Mouse (Mus musculus) heart, embryonic 15.5 days (tissue): Measurements from ENCODE around the gene Mmachc. TPM values are rescaled to one million over a fixed set of nuclear protein-coding genes. Genes with fewer than 3 reads are reported as not detected.
A peak's percentile ranks its signal among the peaks of the same experiment; 100 is the strongest.
"Not testable (repeated sequence)": the region's sequence is repeated elsewhere in the genome, so short reads cannot be mapped to it uniquely, and the experiment has no call there.

Source experiments
- ATAC-seq: fragments of 200-750 bp; cut with Nextera tagmentation; replicated peaks from 2 replicates; pipeline ENCODE4 v1.8.0; 2017; ENCODE audit warnings: low read depth, moderate TSS enrichment; ENCODE audit not compliant: insufficient number of reproducible peaks, insufficient read depth, low FRiP score
- H3K27ac ChIP-seq: fragments of 300-500 bp; sonication (generic); 2 replicates; pipeline ENCODE4 v1.5.1; 2015; ENCODE audit warnings: mild to moderate bottlenecking, inconsistent platforms
- H3K27me3 ChIP-seq: fragments of 300-500 bp; sonication (generic); 2 replicates; pipeline ENCODE4 v1.6.1; 2015; ENCODE audit warnings: inconsistent platforms
- H3K36me3 ChIP-seq: fragments of 300-500 bp; sonication (generic); 2 replicates; pipeline ENCODE4 v1.6.1; 2015; ENCODE audit warnings: mild to moderate bottlenecking, inconsistent platforms
- H3K4me1 ChIP-seq: fragments of 300-500 bp; sonication (generic); replicated peaks from 2 replicates; pipeline ENCODE4 v1.6.1; 2015; ENCODE audit warnings: inconsistent platforms
- H3K4me2 ChIP-seq: fragments of 300-500 bp; sonication (generic); 2 replicates; pipeline ENCODE4 v1.6.1; 2015; ENCODE audit warnings: inconsistent platforms, mild to moderate bottlenecking, moderate library complexity
- H3K4me3 ChIP-seq: fragments of 300-500 bp; sonication (generic); 2 replicates; pipeline ENCODE4 v1.5.1; 2015; ENCODE audit warnings: mild to moderate bottlenecking, inconsistent platforms
- H3K9ac ChIP-seq: fragments of 300-500 bp; sonication (generic); 2 replicates; pipeline ENCODE4 v1.6.1; 2015; ENCODE audit warnings: mild to moderate bottlenecking, inconsistent platforms
- H3K9me3 ChIP-seq: fragments of 300-500 bp; sonication (generic); replicated peaks from 2 replicates; pipeline ENCODE4 v1.6.1; 2016; ENCODE audit warnings: inconsistent platforms
- WGBS: fragments of 180-500 bp; shearing (Covaris S2); methylation state at CpG from one replicate; pipeline ENCODE4 v1.1.7; 2015; ENCODE audit warnings: mixed read lengths; 5-methylcytosine and 5-hydroxymethylcytosine counted together
- polyA plus RNA-seq: library from polyadenylated mRNA; unstranded; fragments of >200 nt; fragmentation: Nextera tagmentation; extraction: Ambion mirVana; gene quantifications from 2 replicates; pipeline ENCODE4 v1.2.1, GENCODE M21; 2015

Mmachc gene
- polyA plus RNA-seq, 1 experiment from 2014 or later: 33.9 TPM

- H3K4me2 ChIP-seq: no peak overlapping the region
- H3K27me3 ChIP-seq: no peaks in the 10 kb centered on the region
- 0 out of 2 replicates have a peak overlapping the region, but pooled peaks have one; percentile 6 for H3K27ac ChIP-seq
- no peaks in the 10 kb centered on the region for H3K9me3 ChIP-seq
- no peaks in the 10 kb centered on the region; the same call in 1 of the 2 replicates for H3K4me1 ChIP-seq
- WGBS: 42% methylated on average over 3 of the region's 3 CpGs
- no peak overlapping the region for H3K4me3 ChIP-seq
- no peak overlapping the region for H3K9ac ChIP-seq
- no peaks in the 10 kb centered on the region for H3K36me3 ChIP-seq
- no peak for ATAC-seq
Observed at GRCm38 (mm10) chr4:116668145-116668544, 40.1 kb downstream of the Mmachc start.

- Histone ChIP-seq H3K36me3 (no peaks in the 10 kb centered on the region), H3K4me2 (no peak overlapping the region), H3K27ac (no peak overlapping the region), H3K4me3 (no peak overlapping the region), H3K4me1 (no peaks in the 10 kb centered on the region), H3K27me3 (no peaks in the 10 kb centered on the region), H3K9me3 (no peaks in the 10 kb centered on the region), H3K9ac (no peak overlapping the region)
- WGBS: 52% methylated on average over 4 of the region's 4 CpGs
- ATAC-seq: no peak
Observed at GRCm38 (mm10) chr4:116666625-116667024, 41.6 kb downstream of the Mmachc start.

GRCm38 (mm10) chr4:116661998-116662397, 46.2 kb downstream of the Mmachc start:
- H3K9ac ChIP-seq: no peak overlapping the region
- H3K36me3 ChIP-seq: no peaks in the 10 kb centered on the region
- no peaks in the 10 kb centered on the region for H3K9me3 ChIP-seq
- ATAC-seq: no peak
- no peaks in the 10 kb centered on the region for H3K27me3 ChIP-seq
- no peak overlapping the region for H3K27ac ChIP-seq
- H3K4me1 ChIP-seq: no peaks in the 10 kb centered on the region
- no peak overlapping the region for H3K4me2 ChIP-seq
- no peak overlapping the region for H3K4me3 ChIP-seq
- WGBS: 89% methylated on average over 1 of the region's 1 CpGs

- ATAC-seq: no peak
- Histone ChIP-seq H3K4me1 (no peaks in the 10 kb centered on the region), H3K4me2 (no peak overlapping the region), H3K9ac (no peak overlapping the region), H3K4me3 (no peak overlapping the region), H3K36me3 (no peaks in the 10 kb centered on the region), H3K9me3 (no peaks in the 10 kb centered on the region), H3K27ac (no peak overlapping the region), H3K27me3 (no peaks in the 10 kb centered on the region)
- 68% methylated on average over 6 of the region's 6 CpGs for WGBS
Observed at GRCm38 (mm10) chr4:116660829-116661228, 47.4 kb downstream of the Mmachc start.

GRCm38 (mm10) chr4:116659916-116660315, 48.3 kb downstream of the Mmachc start:
- not testable (repeated sequence) for H3K4me2 ChIP-seq, H3K27ac ChIP-seq, H3K27me3 ChIP-seq, ATAC-seq, H3K4me1 ChIP-seq, H3K9me3 ChIP-seq, H3K9ac ChIP-seq, H3K4me3 ChIP-seq, H3K36me3 ChIP-seq
- WGBS: 84% methylated on average over 6 of the region's 6 CpGs

- Histone ChIP-seq H3K27me3 (no peaks in the 10 kb centered on the region), H3K9ac (no peak overlapping the region), H3K36me3 (no peaks in the 10 kb centered on the region), H3K4me2 (no peak overlapping the region), H3K27ac (no peak overlapping the region), H3K4me1 (no peaks in the 10 kb centered on the region), H3K9me3 (no peaks in the 10 kb centered on the region), H3K4me3 (no peak overlapping the region)
- ATAC-seq: no peak
- WGBS: 48% methylated on average over 2 of the region's 2 CpGs
Observed at GRCm38 (mm10) chr4:116659474-116659873, 48.7 kb downstream of the Mmachc start.

GRCm38 (mm10) chr4:116657971-116658370, 50.2 kb downstream of the Mmachc start:
- WGBS: 38% methylated on average over 3 of the region's 3 CpGs
- no peaks in the 10 kb centered on the region for H3K36me3 ChIP-seq
- H3K9ac ChIP-seq: no peak overlapping the region
- no peak overlapping the region for H3K27ac ChIP-seq
- no peaks in the 10 kb centered on the region for H3K9me3 ChIP-seq
- no peaks in the 10 kb centered on the region for H3K27me3 ChIP-seq
- no peak overlapping the region for H3K4me3 ChIP-seq
- H3K4me2 ChIP-seq: no peak overlapping the region
- no peaks in the 10 kb centered on the region for H3K4me1 ChIP-seq
- ATAC-seq: no peak

- no peaks in the 10 kb centered on the region for H3K9me3 ChIP-seq
- WGBS: 58% methylated on average over 3 of the region's 3 CpGs
Observed at GRCm38 (mm10) chr4:116655658-116656057, 52.5 kb downstream of the Mmachc start.

GRCm38 (mm10) chr4:116655100-116655499, 53.1 kb downstream of the Mmachc start:
- no peak for ATAC-seq
- Histone ChIP-seq H3K4me2 (no peak overlapping the region), H3K4me1 (peaks cover 8% of the 10 kb centered on the region), H3K9ac (no peak overlapping the region), H3K36me3 (no peaks in the 10 kb centered on the region), H3K27ac (no peak overlapping the region), H3K27me3 (no peaks in the 10 kb centered on the region), H3K9me3 (no peaks in the 10 kb centered on the region), H3K4me3 (no peak overlapping the region)
- 29% methylated on average over 2 of the region's 2 CpGs for WGBS

More at GRCm38 (mm10) chr4:116655658-116656057, 52.5 kb downstream of the Mmachc start:
- no peak for ATAC-seq
- no peak overlapping the region for H3K4me3 ChIP-seq
- no peak overlapping the region for H3K9ac ChIP-seq
- 0 out of 2 replicates have a peak overlapping the region, but pooled peaks have one; percentile 3 for H3K27ac ChIP-seq
- H3K27me3 ChIP-seq: no peaks in the 10 kb centered on the region
- no peak overlapping the region for H3K4me2 ChIP-seq
- peaks cover 6% of the 10 kb centered on the region; the same call in 1 of the 2 replicates for H3K4me1 ChIP-seq
- no peaks in the 10 kb centered on the region for H3K36me3 ChIP-seq

- Histone ChIP-seq H3K9me3 (no peaks in the 10 kb centered on the region), H3K4me2 (no peak overlapping the region), H3K4me3 (no peak overlapping the region), H3K36me3 (peaks cover 7% of the 10 kb centered on the region; the same call in 1 of the 2 replicates), H3K9ac (no peak overlapping the region), H3K4me1 (peaks cover 18% of the 10 kb centered on the region), H3K27me3 (no peaks in the 10 kb centered on the region), H3K27ac (no peak overlapping the region)
- 78% methylated on average over 6 of the region's 6 CpGs for WGBS
- ATAC-seq: no peak
Observed at GRCm38 (mm10) chr4:116653228-116653627, 55.0 kb downstream of the Mmachc start.
